ENCODE assay signal across 23 mouse cellular contexts in the genomic region with DNA sequence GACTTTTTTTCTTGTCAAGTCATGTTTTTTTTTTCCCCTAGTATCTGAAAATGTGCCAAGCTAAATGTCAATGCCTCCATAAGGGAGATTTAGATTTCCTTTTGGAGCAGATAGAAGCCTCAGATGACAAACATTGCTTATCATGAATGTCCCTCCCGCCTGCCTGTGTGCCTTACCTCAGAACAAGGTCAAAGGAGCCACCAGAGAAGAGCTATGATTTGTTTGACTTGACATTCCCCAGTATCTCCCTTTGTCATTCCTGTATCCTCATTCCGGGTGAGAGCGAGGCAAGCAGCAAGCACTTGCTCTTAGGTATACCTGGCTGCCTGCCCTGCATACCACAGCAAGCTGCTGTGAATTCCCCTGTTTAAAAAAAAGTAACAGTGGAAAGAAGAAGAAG.
DNase-seq lines count a peak whose midpoint lies in the region; ATAC-seq and TF ChIP-seq lines count a peak whose summit lies in the region.
"Had no signal": no experiment of that assay in that cellular context is flagged by ENCODE, and none has a peak within 500 bp of the region (broad histone marks: within the 10 kb centered on the region; RNA-seq: fewer than 3 reads in every experiment).

No protein-coding gene starts in this region.

- H3K9me3 ChIP-seq in lung, postnatal 0 days (ENCODE audit: low read length): no peaks in the 10 kb centered on the region
- H3K9me3 ChIP-seq: embryonic facial prominence, embryonic 13.5 days; forebrain, embryonic 15.5 days; heart, embryonic 15.5 days; hindbrain, embryonic 15.5 days; limb, embryonic 10.5 days had no signal

- H3K4me2 ChIP-seq in lung, postnatal 0 days (replicated peaks; ENCODE audit: low read depth, low read length): no peak overlapping the region
- H3K4me2 ChIP-seq: embryonic facial prominence, embryonic 13.5 days; forebrain, embryonic 15.5 days; heart, embryonic 15.5 days; hindbrain, embryonic 15.5 days had no signal

- no peak for ATAC-seq in lung, postnatal 0 days
- ATAC-seq: forebrain, embryonic 15.5 days; intestine, embryonic 16.5 days; liver, postnatal 0 days had no signal

- H3K27ac ChIP-seq in lung, postnatal 0 days (ENCODE audit: low read length): no peak overlapping the region
- H3K27ac ChIP-seq: embryonic facial prominence, embryonic 13.5 days; forebrain, embryonic 15.5 days; heart, adult 2 months; heart, embryonic 15.5 days; hindbrain, embryonic 15.5 days; limb, embryonic 10.5 days; stomach, postnatal 0 days had no signal

- peaks cover 5% of the 10 kb centered on the region; the same call in 1 of the 2 replicates for H3K4me1 ChIP-seq in lung, postnatal 0 days (ENCODE audit: insufficient read depth, low read depth, low read length)
- H3K4me1 ChIP-seq: embryonic facial prominence, embryonic 13.5 days; forebrain, embryonic 15.5 days; hindbrain, embryonic 15.5 days had no signal

- no peak overlapping the region for H3K9ac ChIP-seq in lung, postnatal 0 days (replicated peaks; ENCODE audit: low read depth)
- H3K9ac ChIP-seq: embryonic facial prominence, embryonic 13.5 days; forebrain, embryonic 15.5 days; heart, embryonic 15.5 days; hindbrain, embryonic 15.5 days; liver, postnatal 0 days had no signal

- H3K4me3 ChIP-seq in lung, postnatal 0 days (ENCODE audit: low read depth, low read length): no peak overlapping the region
- H3K4me3 ChIP-seq: embryonic facial prominence, embryonic 13.5 days; forebrain, embryonic 15.5 days; heart, adult 2 months; heart, embryonic 15.5 days; hindbrain, embryonic 15.5 days; limb, embryonic 10.5 days had no signal

- H3K27me3 ChIP-seq in lung, postnatal 0 days (replicated peaks; ENCODE audit: insufficient read depth, low read length): no peaks in the 10 kb centered on the region
- H3K27me3 ChIP-seq: CH12.LX; embryonic facial prominence, embryonic 13.5 days; forebrain, embryonic 15.5 days; heart, embryonic 15.5 days; hindbrain, embryonic 15.5 days had no signal

- TF ChIP-seq EP300 in lung, postnatal 0 days (IDR thresholded peaks at IDR 0.05): no peak

- peak; percentile 57 for DNase-seq in heart, adult 11 months
- no peak for DNase-seq in heart, adult 8-10 months (ENCODE audit: low spot score)
- DNase-seq in lung, postnatal 0 days (ENCODE audit: low spot score): peak; percentile 8
- DNase-seq in lung, postnatal 4 days: no peak
- peak; percentile 39 for DNase-seq in adrenal gland, postnatal 14 days
- no peak for DNase-seq in ovary, postnatal 14 days (ENCODE audit: low spot score)
- DNase-seq in layer of hippocampus, adult 9-11 months: no peak
- DNase-seq: cerebellum, adult 9-10 months; gastrocnemius, postnatal 14 days; heart, adult 2 months; heart, postnatal 4 days; liver, postnatal 0 days; lung, postnatal 36 days; retina, postnatal 1 day; right cerebral cortex, postnatal 4 days had no signal

- 43% methylated on average over 3 of the region's 3 CpGs for WGBS in lung, postnatal 0 days

- H3K36me3 ChIP-seq in lung, postnatal 0 days (ENCODE audit: insufficient read depth, low read length): no peaks in the 10 kb centered on the region
- H3K36me3 ChIP-seq: embryonic facial prominence, embryonic 13.5 days; forebrain, embryonic 15.5 days; heart, embryonic 15.5 days; hindbrain, embryonic 15.5 days; limb, embryonic 10.5 days had no signal

- no peak for TF ChIP-seq CTCF in lung, postnatal 0 days (IDR thresholded peaks at IDR 0.05)

Comparison
In these comparisons a context has a peak if more than half of its experiments do, and no peak if none do; other contexts are left out.
1. DNase-seq: peak in heart, adult 11 months (single experiment), lung, postnatal 0 days (single experiment) and adrenal gland, postnatal 14 days (single experiment); none in heart, adult 8-10 months (single experiment), lung, postnatal 4 days (0 of 2), ovary, postnatal 14 days (single experiment) and layer of hippocampus, adult 9-11 months (single experiment).